Mouse (Mus musculus) layer of hippocampus, postnatal 25 days (tissue): ENCODE measurements around the gene Agrp. TPM values are rescaled to one million over a fixed set of nuclear protein-coding genes. Genes with fewer than 3 reads are reported as not detected.

Source experiments
- DNase-seq, 2 experiments: peaks; one replicate each; pipeline ENCODE4 v3.0.0; 2022; ENCODE audit warnings: mixed read lengths in 2 of 2, low spot score in 1 of 2; ENCODE audit errors: extremely low spot score in 1 of 2
- total RNA-seq, 2 experiments: library from RNA; stranded (reverse); gene quantifications; 2 replicates each; pipeline ENCODE4 v1.2.3; 2021

Gene Agrp
- total RNA-seq, 2 experiments from 2014 or later: not detected

GRCm38 (mm10) chr8:105555230-105555629 is 82.0 kb downstream of the Agrp start:
- no peak for DNase-seq

GRCm38 (mm10) chr8:105554087-105554486 is 83.1 kb downstream of the Agrp start:
- DNase-seq: peak in 1 of 2 experiments; percentile 37

- DNase-seq: no peak
Observed at GRCm38 (mm10) chr8:105552824-105553223, 84.4 kb downstream of the Agrp start.

DNA sequence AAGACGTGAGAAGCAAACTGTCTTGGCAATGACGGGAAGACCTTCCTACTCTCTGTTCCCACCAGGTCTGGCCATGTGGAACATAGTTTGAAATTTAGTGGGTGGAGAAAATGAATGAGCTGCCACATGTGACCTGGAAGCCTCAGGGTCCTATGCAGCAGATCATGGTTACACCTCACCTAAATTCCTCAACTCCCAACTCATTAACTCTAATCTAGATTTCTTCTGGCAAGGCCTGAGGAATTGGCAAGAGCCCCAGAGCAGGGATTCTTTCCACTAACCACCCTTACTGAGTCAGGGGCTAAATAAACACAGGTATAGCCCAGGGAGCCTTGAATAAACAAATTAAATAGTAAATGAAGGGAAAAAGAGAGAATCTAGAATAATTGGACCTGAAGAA is 85.2 kb downstream of the Agrp start:
- no peak for DNase-seq

DNA sequence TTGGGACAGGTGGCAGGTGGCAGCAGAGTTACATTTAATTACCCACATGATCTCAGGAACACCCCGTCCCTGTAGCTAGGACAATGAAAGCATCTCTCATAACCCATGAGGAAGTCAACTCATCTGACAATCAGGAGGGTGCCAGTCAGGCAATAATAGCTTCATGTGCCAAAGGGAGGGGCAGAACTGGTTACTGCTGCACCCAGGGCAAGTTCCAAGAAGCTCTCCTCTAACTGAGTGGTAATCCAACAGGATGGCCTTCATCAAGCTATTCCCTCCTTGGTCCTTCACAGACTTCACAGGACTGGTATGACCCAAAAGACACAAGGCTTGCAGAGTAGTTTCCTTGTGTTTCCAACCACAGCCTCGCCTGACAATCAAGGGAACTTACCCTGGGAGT is 87.1 kb downstream of the Agrp start:
- DNase-seq: no peak

GRCm38 (mm10) chr8:105549506-105549905 is 87.7 kb downstream of the Agrp start:
- no peak for DNase-seq

GRCm38 (mm10) chr8:105546384-105547350 is 90.5 kb downstream of the Agrp start:
- no peak for DNase-seq

GRCm38 (mm10) chr8:105545249-105545648 is 91.9 kb downstream of the Agrp start:
- DNase-seq: no peak

- no peak for DNase-seq
Observed at GRCm38 (mm10) chr8:105544544-105545205, 92.5 kb downstream of the Agrp start.

DNA sequence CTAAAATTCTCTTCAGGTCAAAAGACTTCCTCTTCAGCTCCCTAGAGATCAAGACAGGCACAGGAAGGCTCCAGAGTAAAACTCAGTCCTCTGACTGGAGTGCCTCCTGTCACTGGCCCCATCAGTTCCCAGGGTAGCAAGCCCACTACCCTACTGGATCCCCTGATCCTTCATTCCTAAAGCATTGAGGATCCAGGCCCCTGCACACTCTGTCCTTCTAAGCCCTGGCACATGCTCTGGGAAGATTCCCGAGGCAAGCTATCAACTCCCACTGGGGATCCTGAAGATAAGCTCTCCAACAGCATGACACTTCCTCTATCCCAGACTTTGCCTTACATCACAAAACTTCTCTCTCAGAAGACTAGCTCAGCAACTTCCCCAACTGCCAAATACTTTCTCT is 93.5 kb downstream of the Agrp start:
- DNase-seq: no peak

DNA sequence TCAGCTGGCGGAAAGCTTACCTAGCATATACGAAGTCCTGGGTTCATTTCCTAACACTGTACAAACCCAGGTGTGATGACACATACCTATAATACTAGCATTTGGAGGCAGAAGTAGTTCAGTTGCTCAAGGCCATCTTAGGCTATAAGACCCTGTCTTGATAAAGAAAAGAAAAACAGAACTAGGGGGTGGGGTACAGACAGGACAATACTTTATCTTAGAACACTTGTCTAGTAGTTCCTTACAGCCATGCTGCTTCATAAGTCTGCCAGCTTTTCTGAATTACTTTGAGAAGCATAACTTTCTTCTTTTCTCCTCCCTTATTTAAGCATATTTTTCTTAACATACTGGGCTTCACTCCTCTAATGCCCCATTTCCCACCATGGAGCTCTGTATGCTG is 94.4 kb downstream of the Agrp start:
- DNase-seq: no peak

GRCm38 (mm10) chr8:105542032-105542656 is 95.0 kb downstream of the Agrp start:
- DNase-seq: no peak

DNA sequence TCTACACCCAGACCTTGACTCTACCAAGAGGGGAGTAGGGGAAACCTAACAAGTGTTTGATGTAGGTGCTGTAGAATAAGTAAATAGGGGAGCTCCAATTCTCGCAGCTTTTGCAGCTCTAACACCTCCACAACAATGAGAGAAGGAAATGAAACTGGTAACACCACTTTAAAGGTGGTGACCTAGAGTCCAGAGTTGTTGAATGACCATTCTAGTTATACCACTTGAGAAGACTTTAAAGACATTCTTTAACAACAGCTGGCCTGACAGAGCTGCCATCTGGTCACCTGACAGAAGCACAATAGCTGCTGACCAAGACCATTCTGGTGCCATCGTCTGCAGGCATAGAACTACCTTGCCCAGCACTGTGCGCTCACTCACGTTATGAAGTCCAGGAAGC is 98.3 kb downstream of the Agrp start:
- no peak for DNase-seq

DNA sequence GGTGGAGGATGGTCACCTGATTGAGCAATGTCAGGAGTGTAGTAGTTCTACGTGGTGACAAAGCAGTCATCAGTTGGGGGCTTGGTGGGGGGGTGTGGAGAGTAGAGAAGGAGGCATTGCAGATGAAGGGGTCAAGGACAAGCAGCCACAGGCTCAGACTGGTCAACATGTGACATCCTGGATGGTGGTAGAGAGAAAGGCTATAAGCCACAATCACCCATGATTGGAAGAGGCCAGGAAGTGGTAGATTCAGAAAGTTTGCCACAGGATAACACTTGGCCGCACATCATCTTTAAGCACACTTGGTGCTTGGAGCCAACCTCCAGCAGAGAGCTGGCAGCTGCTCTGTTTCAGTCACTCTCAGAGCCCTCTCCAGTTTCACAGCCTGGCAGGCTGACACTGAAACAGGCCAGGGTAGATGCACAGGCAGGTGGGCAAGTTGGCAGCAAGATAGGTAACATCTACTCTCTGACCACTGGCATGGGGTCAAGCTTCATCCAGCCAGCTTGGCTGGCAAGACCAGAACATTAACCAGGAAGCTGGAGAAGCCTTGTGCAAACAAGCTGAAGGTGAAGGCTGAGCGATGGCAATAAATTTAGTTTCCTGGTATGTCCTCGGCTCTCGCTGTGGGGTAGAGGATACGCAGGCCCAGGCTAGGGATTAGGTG is 100.0 kb downstream of the Agrp start:
- no peak for DNase-seq

DNA sequence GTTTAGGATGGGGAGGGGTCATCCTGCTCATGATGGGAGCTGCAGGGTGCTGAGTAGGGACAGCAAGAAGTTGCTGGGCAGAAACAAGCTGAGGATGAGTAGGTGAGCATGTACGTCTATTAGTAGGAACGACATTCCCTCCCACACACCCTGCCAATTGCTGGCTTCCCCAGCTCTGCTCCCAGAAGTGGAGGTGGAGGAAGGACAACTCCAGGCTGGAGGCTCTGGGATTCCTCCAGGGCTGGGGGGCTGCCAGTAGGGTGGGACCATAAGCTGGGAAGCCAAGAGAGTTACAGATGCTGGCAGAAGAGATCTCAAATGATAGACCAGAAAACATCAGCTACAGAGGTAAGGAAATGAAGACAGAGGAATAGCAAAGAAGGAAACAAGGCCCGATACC is 100.6 kb downstream of the Agrp start:
- no peak for DNase-seq

DNA sequence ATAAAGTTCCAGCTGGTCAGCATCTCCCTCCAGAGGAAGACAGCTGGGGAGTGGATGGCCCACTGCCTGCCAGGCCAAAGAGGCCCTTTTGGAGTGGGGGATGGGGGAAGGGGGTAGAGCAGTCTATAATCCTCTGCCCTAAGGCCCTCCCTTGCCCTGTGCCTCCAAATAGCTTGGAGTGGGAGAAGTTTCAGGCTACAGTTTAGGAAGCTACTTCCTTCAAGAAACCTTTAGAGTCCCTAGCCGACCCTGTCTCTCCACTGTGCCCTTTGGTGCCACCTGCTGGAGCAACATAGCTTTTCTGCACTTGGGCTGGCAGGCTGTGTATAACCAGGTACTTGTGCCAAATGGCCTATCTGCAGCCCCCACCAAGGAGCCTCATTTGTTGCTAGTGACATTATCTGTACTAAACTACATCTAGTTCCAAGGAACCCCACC is 103.3 kb downstream of the Agrp start:
- peak; percentile 57 to 75 for DNase-seq

- DNase-seq: no peak
Observed at GRCm38 (mm10) chr8:105533439-105533838, 103.8 kb downstream of the Agrp start.

DNA sequence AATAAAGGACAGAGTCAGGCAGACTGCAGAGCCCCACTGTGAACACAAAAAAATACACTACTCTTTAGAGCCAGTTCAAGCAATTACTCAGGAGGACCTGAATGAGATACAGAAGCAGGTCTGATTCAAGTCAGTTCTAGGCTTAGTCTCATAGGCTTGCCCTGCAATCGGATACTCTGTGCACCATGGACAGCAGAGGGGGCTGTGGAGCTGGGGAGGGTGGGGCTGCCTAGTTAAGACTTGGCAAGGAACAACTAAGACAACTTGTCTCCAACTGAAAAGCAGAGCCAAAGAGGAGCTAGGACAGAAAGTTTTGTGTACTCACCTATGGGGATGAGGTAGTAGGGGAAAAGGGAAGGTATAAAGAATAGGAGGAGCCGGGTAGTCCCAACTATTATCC is 105.4 kb downstream of the Agrp start:
- peak in 1 of 2 experiments; percentile 35 for DNase-seq

DNA sequence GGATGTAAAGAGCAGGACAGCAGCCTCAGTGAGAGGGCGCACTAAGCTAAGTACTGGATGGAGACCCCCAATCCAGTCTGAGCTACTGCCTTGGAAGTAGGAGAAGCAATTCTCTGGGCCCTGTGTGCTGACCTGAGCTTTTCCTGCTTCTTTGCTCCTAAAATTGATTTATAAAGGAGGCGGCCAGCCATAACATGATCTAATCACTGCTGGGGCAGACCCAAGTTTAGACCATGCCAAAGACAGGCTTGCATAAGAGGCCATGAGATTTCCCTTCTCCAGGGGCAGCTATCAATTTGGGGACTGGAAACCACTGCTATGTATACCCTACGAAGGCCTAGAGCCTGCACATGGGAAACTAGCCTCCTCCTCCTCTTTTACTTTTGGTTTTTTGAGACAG is 107.9 kb downstream of the Agrp start:
- no peak for DNase-seq

GRCm38 (mm10) chr8:105528206-105528605 is 109.0 kb downstream of the Agrp start:
- no peak for DNase-seq

DNA sequence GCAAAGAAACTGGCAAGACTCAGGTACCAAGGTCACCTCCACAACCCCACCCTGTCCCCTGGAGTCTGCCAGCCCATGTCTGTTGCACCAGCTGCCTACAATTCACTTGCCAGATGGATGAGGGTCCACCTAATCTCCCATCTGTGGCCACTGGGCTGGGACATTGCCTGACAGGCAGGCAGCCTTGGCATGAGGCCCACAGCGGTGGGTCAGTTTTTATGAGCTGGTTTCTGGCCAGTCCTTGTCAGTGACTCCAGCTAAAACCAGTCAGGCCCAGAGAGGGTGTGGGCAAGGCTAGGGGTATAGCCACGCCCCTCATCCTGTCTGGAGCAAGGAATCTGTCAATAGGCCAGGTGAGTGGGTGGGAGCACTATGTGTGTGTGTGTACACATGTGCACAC is 110.1 kb downstream of the Agrp start:
- no peak for DNase-seq
